Mouse (Mus musculus) naive thymus-derived CD4-positive, alpha-beta T cell, adult 2 months (primary cell): Measurements from ENCODE around the gene Zfp652.
A peak's percentile ranks its signal among the peaks of the same experiment; 100 is the strongest.
"Not testable (repeated sequence)": the region's sequence is repeated elsewhere in the genome, so short reads cannot be mapped to it uniquely, and the experiment has no call there.

ENCODE experiments used
- DNase-seq: peaks from one replicate; pipeline ENCODE4 v3.0.0-alpha.2; 2011; ENCODE audit warnings: low read depth

Zfp652 gene

GRCm38 (mm10) chr11:95712085-95712562 is 349 bp upstream of the Zfp652 start:
- DNase-seq, result no peak

DNA sequence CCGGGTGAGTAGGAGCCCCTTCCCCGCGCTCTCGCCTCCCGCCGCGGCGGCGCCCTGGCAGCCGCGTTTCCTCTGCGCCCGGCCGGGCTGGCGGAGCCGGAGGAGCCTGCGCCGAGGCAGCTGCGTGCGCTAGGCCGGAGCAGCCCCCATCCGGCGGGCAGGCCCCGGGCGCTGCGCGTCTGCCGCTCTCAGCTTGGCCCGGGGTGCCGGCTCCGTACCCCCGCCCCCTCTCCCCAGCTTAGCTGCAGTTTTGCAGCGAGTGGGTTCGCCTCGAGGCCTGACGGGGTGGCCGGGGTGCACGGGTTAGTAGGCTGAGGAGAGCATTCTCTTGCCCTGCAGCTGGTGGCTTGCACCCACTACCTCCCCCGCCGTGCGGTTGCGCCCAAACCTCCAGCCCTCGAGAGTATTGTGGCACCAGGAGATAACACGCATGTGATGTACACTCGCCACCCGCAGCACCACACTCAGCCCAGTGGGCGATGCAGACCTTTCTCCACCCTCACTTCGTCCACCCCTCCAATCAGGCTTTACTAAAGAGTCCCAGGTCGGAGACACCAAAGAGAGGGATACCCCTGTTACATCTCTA is 845 bp downstream of the Zfp652 start:
- peak; percentile 81 for DNase-seq

- no peak for DNase-seq
These were observed 1.4 kb downstream of the Zfp652 start for GRCm38 (mm10) chr11:95713811-95714241.

DNA sequence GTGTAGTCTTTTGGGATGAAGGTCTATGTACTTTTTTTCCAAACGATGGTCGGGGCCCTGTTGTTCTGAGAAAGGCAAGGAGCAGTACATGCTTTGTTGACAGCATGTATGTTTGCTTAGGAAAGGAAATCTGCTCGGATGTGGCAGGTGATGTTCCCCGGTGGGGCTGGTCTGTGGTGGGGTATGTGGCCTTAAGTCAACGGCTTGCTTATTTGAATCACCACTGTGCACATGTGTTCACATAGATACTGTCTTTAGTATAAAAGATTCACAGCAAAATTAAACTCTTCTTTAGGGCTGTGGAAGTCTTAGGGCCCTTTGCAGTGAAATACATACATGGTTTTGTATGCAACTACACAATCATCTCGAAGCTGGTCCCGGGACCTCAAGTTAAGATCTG is 1.9 kb downstream of the Zfp652 start:
- DNase-seq, result peak; percentile 55

DNA sequence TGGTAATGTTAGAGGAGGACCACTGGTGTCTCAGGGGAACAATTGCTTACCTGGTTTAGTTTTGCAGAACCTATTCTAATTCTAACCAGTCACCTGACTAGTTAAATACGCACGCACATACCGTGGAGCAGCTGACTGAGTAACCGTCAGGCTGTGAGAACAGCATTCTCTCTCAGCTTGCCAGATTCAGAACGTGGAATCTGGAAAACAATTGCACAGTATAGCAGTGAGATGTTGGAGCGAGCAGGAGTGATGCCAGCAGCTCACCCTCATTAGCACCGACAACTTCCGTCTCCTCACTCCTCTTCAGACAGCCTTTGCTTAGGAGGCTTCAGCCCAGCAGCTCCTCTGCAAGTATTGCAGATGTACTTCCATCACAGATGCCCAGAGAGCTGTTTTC is 3.7 kb downstream of the Zfp652 start:
- DNase-seq, result no peak

DNA sequence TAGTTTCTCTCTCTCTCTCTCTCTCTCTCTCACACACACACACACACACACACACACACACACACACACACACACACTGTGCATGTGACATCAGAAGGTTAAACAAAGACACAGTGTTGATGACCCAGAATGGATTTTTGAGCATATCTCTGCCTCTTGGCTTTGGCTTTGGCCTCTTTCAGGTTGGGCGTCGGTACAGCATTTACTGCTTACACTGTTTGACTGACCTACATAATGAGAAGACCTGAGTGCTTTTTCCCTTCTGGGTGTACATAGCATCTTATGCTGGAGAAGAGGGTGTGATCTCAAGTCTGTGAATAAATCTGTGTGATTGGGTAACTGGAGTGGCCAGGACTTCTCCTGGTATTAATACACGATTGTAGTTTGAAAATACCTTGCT is 6.9 kb downstream of the Zfp652 start:
- DNase-seq, result no peak

DNA sequence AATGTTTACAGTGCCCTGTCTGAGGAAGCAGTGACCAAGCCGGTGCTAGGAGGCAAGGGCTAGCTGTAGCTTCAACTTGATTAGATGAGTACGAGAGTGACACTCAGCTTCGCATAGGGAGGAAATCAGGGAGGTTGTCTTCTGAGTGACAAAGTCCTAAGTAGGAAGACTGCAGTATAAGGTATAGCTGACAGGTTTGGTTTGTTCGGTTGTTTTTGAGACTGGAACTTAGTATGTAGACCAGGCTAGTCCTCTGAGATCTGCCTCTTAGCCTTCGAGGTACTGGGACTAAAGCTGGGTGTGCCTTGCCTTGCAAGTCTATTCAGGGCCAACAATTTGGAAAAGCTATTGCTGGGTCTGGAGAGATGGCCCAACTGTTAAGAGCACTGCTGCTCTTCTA is 10.8 kb downstream of the Zfp652 start, which contains the start of gene B130006D01Rik:
B130006D01Rik (plus strand) TSS at position 301 of the 400 bp plus-strand sequence.
- DNase-seq, result no peak

GRCm38 (mm10) chr11:95724466-95724865 is 12.0 kb downstream of the Zfp652 start:
- DNase-seq, result no peak

- DNase-seq, result no peak
These were observed 13.7 kb downstream of the Zfp652 start for GRCm38 (mm10) chr11:95726156-95726555.

DNA sequence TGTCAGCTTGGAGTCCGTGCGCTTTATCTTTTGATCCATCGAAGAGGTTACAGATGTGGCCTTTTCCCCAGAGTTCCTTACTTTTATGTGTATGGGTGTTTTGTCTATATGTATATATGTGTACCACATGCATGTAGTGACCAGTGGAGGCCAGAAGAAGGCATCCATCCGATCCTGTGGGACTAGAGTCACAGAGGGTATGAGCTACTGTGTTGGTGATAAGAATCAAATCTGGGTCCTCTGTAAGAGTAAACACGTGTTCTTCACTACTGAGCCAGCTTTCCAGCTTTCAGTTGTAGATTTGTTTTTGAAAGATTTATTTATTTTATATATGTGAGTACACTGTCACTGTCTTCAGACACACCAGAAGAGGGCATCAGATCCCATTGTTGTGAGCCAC is 15.5 kb downstream of the Zfp652 start:
- no peak for DNase-seq

DNA sequence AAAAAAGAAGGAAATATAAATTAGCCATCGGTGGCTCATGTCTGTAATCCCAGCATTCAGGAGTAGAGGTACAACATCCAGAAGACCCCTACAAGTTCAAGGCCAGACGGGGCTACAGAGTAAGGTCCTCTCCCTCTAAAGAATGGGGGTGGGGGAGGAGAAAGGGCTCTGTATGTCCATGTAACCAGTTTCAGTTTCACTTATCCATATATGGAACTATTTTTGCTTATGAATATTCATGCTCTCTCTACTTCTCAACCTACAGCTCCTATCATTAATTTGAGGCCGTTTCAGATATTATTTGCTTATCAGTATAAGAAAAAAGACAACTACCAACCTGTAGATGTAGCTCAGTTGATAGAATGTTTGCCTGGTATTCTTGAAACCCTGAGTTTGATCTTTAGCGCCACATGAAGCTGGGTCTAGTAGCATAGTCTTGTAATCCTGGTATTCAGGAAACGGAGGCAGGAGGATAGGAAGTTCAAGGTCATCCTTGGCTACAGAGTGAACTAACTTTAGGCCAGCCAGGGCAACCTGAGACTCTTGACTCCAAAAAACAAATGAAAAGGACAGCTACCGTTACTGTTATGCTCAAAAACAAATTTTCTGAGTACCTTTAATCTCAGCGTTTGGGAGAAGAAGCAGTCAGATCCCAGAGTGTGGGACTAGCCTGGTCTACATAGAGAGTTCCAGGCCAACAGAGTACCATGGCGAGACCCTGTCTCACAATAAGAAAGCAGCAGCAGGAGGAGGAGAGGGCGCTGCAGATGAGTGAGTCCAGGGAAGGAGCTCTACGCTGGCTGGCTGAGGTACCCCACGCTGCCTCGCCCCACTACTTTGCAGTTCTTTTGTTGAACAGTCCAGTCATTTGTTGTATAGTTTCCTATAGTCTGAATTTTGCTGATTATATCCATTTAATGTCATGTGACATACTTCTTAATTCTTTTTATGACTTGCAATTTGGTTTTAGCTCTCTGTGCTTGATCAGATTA is 16.7 kb downstream of the Zfp652 start:
- DNase-seq, result peak; percentile 49

GRCm38 (mm10) chr11:95734485-95734884 is 22.0 kb downstream of the Zfp652 start:
- DNase-seq, result no peak

GRCm38 (mm10) chr11:95737811-95738210 is 25.3 kb downstream of the Zfp652 start:
- DNase-seq, result no peak

DNA sequence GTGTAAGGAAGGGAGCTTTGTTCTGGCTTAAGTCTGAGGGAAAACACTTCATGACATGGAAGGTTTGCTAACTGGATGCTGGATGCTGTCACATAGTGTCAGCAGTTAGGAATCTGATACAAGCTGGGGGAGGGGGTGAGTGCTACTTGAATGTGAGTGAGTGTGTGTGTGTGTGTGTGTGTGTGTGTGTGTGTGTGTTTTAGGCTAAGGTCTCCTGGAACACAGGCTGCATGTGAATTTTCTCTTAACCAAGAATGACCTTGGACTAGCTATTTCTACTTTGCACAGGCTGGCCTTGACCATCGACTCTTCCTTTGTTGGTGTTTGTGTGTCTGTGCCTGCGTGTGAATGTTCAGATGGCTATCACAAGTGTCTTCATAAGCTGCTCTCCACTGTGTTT is 32.0 kb downstream of the Zfp652 start:
- no peak for DNase-seq

GRCm38 (mm10) chr11:95746821-95747220 is 34.3 kb downstream of the Zfp652 start:
- no peak for DNase-seq

- DNase-seq, result no peak
These were observed 35.9 kb downstream of the Zfp652 start for GRCm38 (mm10) chr11:95748331-95748730.

- DNase-seq, result no peak
These were observed 37.1 kb downstream of the Zfp652 start for GRCm38 (mm10) chr11:95749619-95750018.

DNA sequence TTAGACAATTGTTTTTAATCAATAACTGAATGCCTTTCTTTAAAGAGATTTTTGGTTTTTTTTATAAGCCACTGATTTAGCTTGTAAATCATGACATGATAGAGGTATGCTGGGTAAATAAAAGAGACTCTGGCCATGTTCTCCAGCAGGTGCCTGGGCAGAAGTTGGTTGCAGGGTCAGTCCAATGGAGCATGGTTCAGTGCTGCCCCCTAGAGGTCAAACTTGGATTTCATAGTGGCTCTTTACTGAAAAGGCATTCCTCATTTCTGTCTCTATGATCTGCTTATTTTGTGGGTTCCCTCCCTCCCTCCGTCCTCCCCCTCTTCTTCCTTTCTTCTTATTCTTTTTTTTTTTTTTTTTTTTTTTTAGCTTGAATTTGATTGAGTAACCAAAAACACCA is 38.5 kb downstream of the Zfp652 start:
- DNase-seq, result peak; percentile 88

GRCm38 (mm10) chr11:95755137-95755536 is 42.7 kb downstream of the Zfp652 start:
- DNase-seq, result not testable (repeated sequence)

DNA sequence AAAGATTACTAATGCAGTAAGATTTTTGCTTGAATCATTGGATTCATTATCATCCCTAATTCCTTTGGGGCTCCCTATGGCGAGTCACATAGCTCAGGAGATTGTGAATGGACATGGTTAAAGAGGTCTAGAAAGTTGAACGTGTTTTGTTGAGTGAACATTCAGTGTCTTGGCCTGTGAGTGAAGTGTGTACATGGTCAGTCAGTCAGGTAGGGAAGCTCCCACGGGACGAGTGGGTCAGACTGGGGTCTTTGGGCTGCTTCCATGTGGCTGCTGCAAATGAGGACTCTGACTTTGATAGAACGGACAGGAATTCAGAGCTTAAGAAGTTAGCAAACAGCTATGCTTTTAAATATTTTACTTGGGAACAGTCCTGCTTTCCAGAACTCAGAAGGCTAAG is 48.0 kb downstream of the Zfp652 start:
- DNase-seq, result no peak

GRCm38 (mm10) chr11:95762996-95763395 is 50.5 kb downstream of the Zfp652 start:
- no peak for DNase-seq

- DNase-seq, result no peak
These were observed 52.3 kb downstream of the Zfp652 start for GRCm38 (mm10) chr11:95764806-95765205.

- no peak for DNase-seq
These were observed 52.9 kb downstream of the Zfp652 start for GRCm38 (mm10) chr11:95765334-95765733.
